10 mouse cellular contexts compared by ENCODE assay signal in genomic region chr2:166662595-166663160, GRCm38 (mm10). TPM values are rescaled to one million over a fixed set of nuclear protein-coding genes. Genes with fewer than 3 reads are reported as not detected.
A peak's percentile ranks its signal among the peaks of the same experiment; 100 is the strongest.
DNase-seq lines count a peak whose midpoint lies in the region; ATAC-seq lines count a peak whose summit lies in the region.
"Had no signal": no experiment of that assay in that cellular context is flagged by ENCODE, and none has a peak within 500 bp of the region (broad histone marks: within the 10 kb centered on the region; RNA-seq: fewer than 3 reads in every experiment).

No protein-coding gene starts in this region.

- intact Hi-C loops in heart, postnatal 14 days (cut with DNase I), result no loop called here

- H3K4me2 ChIP-seq in forebrain, embryonic 14.5 days (ENCODE audit: low read length), result no peak overlapping the region
- no peak overlapping the region for H3K4me2 ChIP-seq in limb, embryonic 12.5 days
- H3K4me2 ChIP-seq in neural tube, embryonic 14.5 days (ENCODE audit: low read depth, low read length), result no peak overlapping the region
- H3K4me2 ChIP-seq: embryonic facial prominence, embryonic 12.5 days had no signal

- peak; percentile 41 for DNase-seq in lung, postnatal 36 days
- no peak for DNase-seq in lung, postnatal 14 days
- DNase-seq in forebrain, embryonic 14.5 days (ENCODE audit: low spot score), result no peak
- no peak for DNase-seq in heart, postnatal 14 days
- DNase-seq: gastrocnemius, adult 2 months had no signal

- no peak overlapping the region for H3K4me3 ChIP-seq in forebrain, embryonic 14.5 days (ENCODE audit: low read depth, low read length)
- no peak overlapping the region for H3K4me3 ChIP-seq in limb, embryonic 12.5 days (replicated peaks)
- no peak overlapping the region for H3K4me3 ChIP-seq in neural tube, embryonic 14.5 days (ENCODE audit: low read depth, low read length)
- H3K4me3 ChIP-seq: embryonic facial prominence, embryonic 12.5 days; gastrocnemius, adult 2 months had no signal

- no peaks in the 10 kb centered on the region for H3K36me3 ChIP-seq in forebrain, embryonic 14.5 days (ENCODE audit: control insufficient read depth, insufficient read depth, low read length)
- H3K36me3 ChIP-seq in limb, embryonic 12.5 days, result no peaks in the 10 kb centered on the region
- H3K36me3 ChIP-seq in neural tube, embryonic 14.5 days (ENCODE audit: control insufficient read depth, insufficient read depth, low read length), result no peaks in the 10 kb centered on the region
- H3K36me3 ChIP-seq: embryonic facial prominence, embryonic 12.5 days had no signal

- peak overlapping the region; percentile 29; the same call in 1 of the 2 replicates for H3K27ac ChIP-seq in forebrain, embryonic 14.5 days (ENCODE audit: low read depth, low read length)
- H3K27ac ChIP-seq in limb, embryonic 12.5 days, result peak overlapping the region; percentile 19; the same call in 1 of the 2 replicates
- 0 out of 2 replicates have a peak overlapping the region, but pooled peaks have one; percentile 18 for H3K27ac ChIP-seq in neural tube, embryonic 14.5 days (ENCODE audit: low read depth, low read length)
- H3K27ac ChIP-seq: embryonic facial prominence, embryonic 12.5 days; gastrocnemius, adult 2 months; kidney, postnatal 0 days had no signal

- H3K9ac ChIP-seq in forebrain, embryonic 14.5 days (ENCODE audit: low read length), result no peak overlapping the region
- H3K9ac ChIP-seq in limb, embryonic 12.5 days (replicated peaks), result no peak overlapping the region
- H3K9ac ChIP-seq in neural tube, embryonic 14.5 days (replicated peaks; ENCODE audit: low read depth, low read length), result no peak overlapping the region
- H3K9ac ChIP-seq: embryonic facial prominence, embryonic 12.5 days had no signal

- ATAC-seq in forebrain, embryonic 14.5 days, result peak; percentile 16; the same call in 1 of the 2 replicates
- ATAC-seq in limb, embryonic 12.5 days (ENCODE audit: insufficient number of reproducible peaks, insufficient read depth, low FRiP score, low TSS enrichment, low read depth), result no peak
- peak; percentile 32; the same call in 1 of the 2 replicates for ATAC-seq in neural tube, embryonic 14.5 days (ENCODE audit: low read depth)
- ATAC-seq in CD4-positive, CD25-positive, alpha-beta regulatory T cell, adult 4 months, result no peak

- peaks cover 32% of the 10 kb centered on the region for H3K4me1 ChIP-seq in forebrain, embryonic 14.5 days (ENCODE audit: control insufficient read depth, insufficient read depth, low read length)
- peaks cover 45% of the 10 kb centered on the region for H3K4me1 ChIP-seq in limb, embryonic 12.5 days (replicated peaks)
- H3K4me1 ChIP-seq in neural tube, embryonic 14.5 days (ENCODE audit: control insufficient read depth, insufficient read depth, low read length), result peaks cover 30% of the 10 kb centered on the region

- H3K9me3 ChIP-seq in forebrain, embryonic 14.5 days (replicated peaks; ENCODE audit: control insufficient read depth, low read length), result no peaks in the 10 kb centered on the region
- no peaks in the 10 kb centered on the region for H3K9me3 ChIP-seq in limb, embryonic 12.5 days
- H3K9me3 ChIP-seq in neural tube, embryonic 14.5 days (ENCODE audit: control insufficient read depth, low read length), result no peaks in the 10 kb centered on the region
- H3K9me3 ChIP-seq: embryonic facial prominence, embryonic 12.5 days had no signal

- WGBS in forebrain, embryonic 14.5 days, result 54% methylated on average over 6 of the region's 6 CpGs
- WGBS in limb, embryonic 12.5 days, result 74% methylated on average over 6 of the region's 6 CpGs
- 58% methylated on average over 6 of the region's 6 CpGs for WGBS in neural tube, embryonic 14.5 days

- H3K27me3 ChIP-seq in forebrain, embryonic 14.5 days (replicated peaks; ENCODE audit: control insufficient read depth, insufficient read depth, low read length), result no peaks in the 10 kb centered on the region
- H3K27me3 ChIP-seq in limb, embryonic 12.5 days, result no peaks in the 10 kb centered on the region
- no peaks in the 10 kb centered on the region for H3K27me3 ChIP-seq in neural tube, embryonic 14.5 days (ENCODE audit: control insufficient read depth, insufficient read depth, low read length)
- H3K27me3 ChIP-seq: embryonic facial prominence, embryonic 12.5 days had no signal

RNA-seq across cellular contexts. Expression of gene Prex1, which starts 51.0 kb away (rescaled TPM):
- 28.4 and 34.4 TPM in 2 replicates for polyA plus RNA-seq in forebrain, embryonic 14.5 days (2014; fragmentation: Nextera tagmentation; extraction: Ambion mirVana)
- polyA plus RNA-seq in limb, embryonic 12.5 days (2016; fragmentation: Nextera tagmentation; extraction: Ambion mirVana), result 26.5 and 29.5 TPM in 2 replicates
- polyA plus RNA-seq in neural tube, embryonic 14.5 days (2014; fragmentation: Nextera tagmentation; extraction: Ambion mirVana), result 25.9 and 29.4 TPM in 2 replicates
- total RNA-seq in heart, postnatal 14 days (2021), result 10 to 100 TPM; 10.7 to 11.9 TPM
- 10 to 100 TPM; 25.0 to 25.2 TPM for polyA plus RNA-seq in CD4-positive, CD25-positive, alpha-beta regulatory T cell, adult 4 months (2017; shearing (Covaris generic))

Comparison
In these comparisons a context has a peak if more than half of its experiments do, and no peak if none do; other contexts are left out.
1. ATAC-seq: peak in forebrain, embryonic 14.5 days (single experiment) and neural tube, embryonic 14.5 days (single experiment); none in limb, embryonic 12.5 days (single experiment) and CD4-positive, CD25-positive, alpha-beta regulatory T cell, adult 4 months (single experiment).
2. Peak in every context shown above with its lines, with median percentiles within 50 percentile points of each other: H3K27ac ChIP-seq.